Mouse (Mus musculus) granulocyte monocyte progenitor cell, adult 5-6 weeks (primary cell): ENCODE measurements around the gene Lypd3. TPM values are rescaled to one million over a fixed set of nuclear protein-coding genes. Genes with fewer than 3 reads are reported as not detected.
"Not testable (repeated sequence)": the region's sequence is repeated elsewhere in the genome, so short reads cannot be mapped to it uniquely, and the experiment has no call there.

Source experiments
- ATAC-seq: replicated peaks from 2 replicates; pipeline ENCODE4 v1.8.0; 2016; ENCODE audit warnings: mild to moderate bottlenecking, moderate TSS enrichment, inconsistent platforms; ENCODE audit not compliant: poor library complexity, severe bottlenecking
- total RNA-seq, 2 experiments: library from RNA; stranded (forward) in 1 of 2; stranded (reverse) in 1 of 2; fragments of 200-712, 200-1000 nt in 1 of 2; fragments of >200 nt in 1 of 2; fragmentation: Nextera tagmentation in 1 of 2; gene quantifications; 2 replicates each; pipeline ENCODE4 v1.2.3; 2014 to 2017

Gene Lypd3
- total RNA-seq, 2 experiments from 2014 or later, result not detected

DNA sequence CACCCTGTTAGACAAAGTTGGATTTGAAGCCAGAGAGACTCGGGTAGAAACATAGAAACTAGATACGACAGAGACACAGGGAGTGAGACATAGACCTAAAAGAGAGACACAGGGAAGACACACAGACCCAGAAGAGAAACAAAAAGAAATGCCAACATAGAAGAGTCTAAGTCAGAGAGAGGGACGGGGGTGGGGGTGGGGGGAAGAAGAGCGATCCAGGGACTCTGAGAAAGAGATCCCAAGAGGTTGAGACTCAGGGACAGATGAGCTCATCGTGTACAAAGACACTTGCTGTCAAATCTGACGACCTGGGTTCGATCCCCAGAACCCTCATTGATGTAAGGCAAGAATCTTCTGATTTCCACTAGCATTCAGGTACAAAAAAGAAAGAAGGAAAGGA lies 24.6 kb upstream of the Lypd3 start:
- no peak for ATAC-seq

DNA sequence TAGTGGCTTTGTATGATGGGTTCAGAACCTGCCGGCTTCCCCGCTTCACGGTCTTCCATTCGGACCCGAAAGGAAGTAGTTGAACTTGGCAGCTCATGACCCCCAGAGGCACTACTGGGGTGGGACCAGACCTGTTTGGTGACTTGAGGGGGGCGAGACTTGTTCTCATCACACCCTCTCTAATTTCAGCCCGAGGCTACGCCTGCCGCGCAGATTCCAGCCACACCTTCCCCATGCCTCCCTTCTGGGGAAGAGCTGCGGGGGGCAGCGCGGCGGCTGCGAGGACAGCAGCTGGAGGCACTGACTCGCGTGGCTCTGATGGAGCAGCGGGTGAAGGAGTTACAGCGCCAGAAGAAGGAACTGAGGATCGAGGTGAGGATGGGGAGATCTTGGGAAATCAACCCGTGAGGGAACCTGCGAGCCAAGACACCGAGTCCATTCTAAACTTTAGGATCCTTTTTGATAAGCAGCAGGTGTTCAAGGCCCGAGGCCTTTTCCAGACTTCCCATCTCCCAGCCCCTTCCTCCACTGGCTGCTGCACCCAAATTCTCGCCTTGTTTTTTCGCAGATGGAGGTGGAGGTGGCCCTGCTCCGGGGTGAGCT lies 23.9 kb upstream of the Lypd3 start:
- ATAC-seq, result 0 out of 2 replicates have a peak, but pooled peaks have one; percentile 4

GRCm38 (mm10) chr7:24614816-24615215 lies 21.5 kb upstream of the Lypd3 start:
- ATAC-seq, result no peak

DNA sequence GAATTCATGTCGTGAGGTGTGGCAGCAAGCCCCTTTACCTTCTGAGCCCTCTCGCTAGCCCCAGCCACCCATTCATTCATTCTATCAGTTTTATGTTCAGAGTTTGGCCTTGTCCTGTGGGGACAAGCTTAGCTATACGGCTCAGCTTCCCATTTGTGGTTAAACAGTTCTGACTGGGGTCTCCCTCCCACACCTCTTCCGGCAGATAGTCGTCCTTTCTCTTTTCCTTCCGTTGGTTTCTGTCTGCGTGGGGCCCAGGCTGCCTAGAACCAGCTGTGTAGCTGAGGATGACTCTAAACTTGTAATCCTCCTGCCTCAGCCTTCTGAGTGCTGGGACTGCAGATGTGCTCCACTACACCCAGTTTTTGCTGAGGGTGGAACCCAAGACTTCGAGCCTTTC lies 18.6 kb upstream of the Lypd3 start:
- peak; percentile 82 for ATAC-seq

- not testable (repeated sequence) for ATAC-seq
Observed at GRCm38 (mm10) chr7:24618374-24618773, 18.0 kb upstream of the Lypd3 start.

DNA sequence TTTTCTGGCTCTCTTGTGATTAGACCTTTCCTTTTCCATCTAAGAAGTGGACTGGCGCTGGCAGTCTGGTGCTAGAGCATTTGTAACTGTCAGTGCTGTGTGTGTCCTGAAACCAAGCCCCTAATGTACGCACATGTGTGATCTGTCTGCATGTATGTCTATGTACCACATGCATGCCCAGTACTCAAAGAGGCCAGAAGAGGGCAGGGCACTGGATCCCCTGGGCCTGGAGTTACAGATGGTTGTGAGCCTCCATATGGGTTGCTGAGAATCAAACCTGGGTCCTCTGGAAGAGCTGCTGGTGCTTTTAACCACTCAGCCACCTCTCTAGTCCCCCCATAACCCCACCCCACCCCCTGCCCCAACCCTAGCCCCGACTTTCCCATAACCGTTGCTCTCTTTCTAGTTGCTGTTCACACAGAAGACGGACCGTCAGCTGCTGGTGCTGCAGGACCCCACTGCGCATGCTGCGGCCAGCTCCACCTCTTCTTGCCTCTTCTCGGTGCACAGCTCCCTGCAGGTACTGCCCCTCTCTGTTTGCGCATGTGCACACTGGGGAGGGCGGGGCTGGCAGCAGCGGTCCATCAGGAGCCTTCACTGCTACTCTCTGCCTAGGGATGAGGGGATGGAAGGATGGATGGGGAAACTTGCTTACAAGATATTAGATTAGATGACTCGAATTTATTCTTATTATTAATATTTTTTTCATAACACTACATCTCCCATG lies 16.5 kb upstream of the Lypd3 start:
- ATAC-seq, result no peak

GRCm38 (mm10) chr7:24621193-24621592 lies 15.2 kb upstream of the Lypd3 start:
- no peak for ATAC-seq

GRCm38 (mm10) chr7:24622967-24623366 lies 13.4 kb upstream of the Lypd3 start:
- no peak for ATAC-seq

- peak; percentile 92 for ATAC-seq
Observed at GRCm38 (mm10) chr7:24628685-24629610, 7.4 kb upstream of the Lypd3 start.

GRCm38 (mm10) chr7:24629672-24630071 lies 6.7 kb upstream of the Lypd3 start:
- ATAC-seq, result no peak

GRCm38 (mm10) chr7:24630116-24630880 lies 6.1 kb upstream of the Lypd3 start:
- no peak for ATAC-seq

- peak; percentile 13; the same call in 1 of the 2 replicates for ATAC-seq
Observed at GRCm38 (mm10) chr7:24637046-24637445, 696 bp downstream of the Lypd3 start.

DNA sequence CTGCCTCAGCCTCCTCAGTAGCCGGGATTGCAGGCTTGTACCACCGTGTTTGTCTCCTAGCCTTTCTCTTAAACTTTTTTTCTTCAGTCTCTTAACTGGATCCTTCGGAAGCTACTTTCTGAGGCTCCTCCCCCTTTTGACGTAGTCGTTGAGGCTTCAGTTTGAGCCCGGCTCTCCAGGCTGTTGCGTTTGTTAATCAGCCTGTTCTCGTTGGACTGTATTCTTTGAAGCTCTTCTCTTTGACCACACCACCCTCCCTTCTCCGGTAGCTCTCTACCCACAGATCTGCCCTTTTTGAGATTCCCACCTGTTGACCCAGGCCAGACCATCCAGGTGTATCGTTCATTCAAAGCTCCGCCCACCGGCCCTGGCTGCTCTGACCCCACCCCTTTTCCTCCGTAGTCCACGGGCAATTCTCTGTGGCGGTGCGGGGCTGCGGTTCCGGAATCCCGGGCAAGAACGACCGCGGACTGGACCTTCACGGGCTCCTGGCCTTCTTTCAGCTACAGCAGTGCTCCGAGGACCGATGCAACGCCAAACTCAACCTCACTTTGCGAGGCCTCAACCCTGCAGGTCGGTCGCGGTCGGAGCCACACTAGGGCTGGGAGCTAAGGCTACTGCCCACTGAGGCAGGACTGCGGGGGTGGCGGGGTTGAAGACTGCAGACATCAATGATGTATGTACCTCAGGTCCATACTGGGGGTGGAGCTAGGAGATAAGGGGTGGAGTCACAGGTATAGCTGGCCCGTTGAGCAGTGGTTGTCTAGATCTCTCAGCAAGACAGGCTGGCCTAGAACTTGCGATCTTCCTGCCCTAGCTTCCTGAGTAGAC lies 1.9 kb downstream of the Lypd3 start:
- ATAC-seq, result peak; percentile 53

- no peak for ATAC-seq
Observed at GRCm38 (mm10) chr7:24640450-24640849, 4.1 kb downstream of the Lypd3 start.

- ATAC-seq, result peak; percentile 62
Observed at GRCm38 (mm10) chr7:24642491-24642890, 6.1 kb downstream of the Lypd3 start.

GRCm38 (mm10) chr7:24644492-24644891 lies 8.1 kb downstream of the Lypd3 start:
- no peak for ATAC-seq

DNA sequence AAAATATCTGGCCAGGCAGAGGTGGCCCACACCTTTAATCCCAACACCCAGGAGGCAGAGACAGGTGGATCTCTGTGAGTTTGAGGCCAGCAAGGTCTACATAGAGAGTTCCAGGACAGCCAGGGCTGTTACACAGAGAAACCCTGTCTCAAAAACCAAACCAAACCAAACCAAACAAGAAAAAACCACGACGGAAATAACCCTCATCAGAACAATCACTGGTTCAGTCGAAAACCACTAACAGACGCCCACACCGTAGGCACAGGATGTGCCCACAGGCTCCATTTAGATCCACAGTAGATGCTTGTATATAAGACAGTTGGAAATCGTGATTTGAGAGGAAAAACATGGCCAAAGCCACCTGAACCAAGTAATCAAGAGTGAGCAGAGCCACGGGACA lies 8.6 kb downstream of the Lypd3 start:
- ATAC-seq, result no peak

DNA sequence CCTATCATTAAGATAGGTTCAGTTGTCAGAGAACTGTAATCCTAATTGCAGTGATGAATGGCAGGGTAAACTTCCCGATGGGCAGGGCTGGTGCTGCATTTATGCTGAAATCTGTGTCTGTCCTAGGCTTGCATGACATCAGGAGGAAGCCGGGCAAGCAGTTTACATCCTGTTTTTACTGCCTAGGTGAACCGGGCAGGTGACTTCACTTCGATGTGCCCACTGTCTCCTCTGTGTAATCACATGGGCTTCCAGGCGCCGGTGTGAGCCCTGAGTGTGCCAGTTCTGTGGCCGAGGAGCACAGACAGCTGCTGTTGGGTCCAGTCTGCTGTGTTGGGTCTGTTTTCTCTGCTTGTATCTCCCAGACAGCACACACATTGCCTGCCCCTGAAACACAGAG lies 10.1 kb downstream of the Lypd3 start:
- no peak for ATAC-seq

DNA sequence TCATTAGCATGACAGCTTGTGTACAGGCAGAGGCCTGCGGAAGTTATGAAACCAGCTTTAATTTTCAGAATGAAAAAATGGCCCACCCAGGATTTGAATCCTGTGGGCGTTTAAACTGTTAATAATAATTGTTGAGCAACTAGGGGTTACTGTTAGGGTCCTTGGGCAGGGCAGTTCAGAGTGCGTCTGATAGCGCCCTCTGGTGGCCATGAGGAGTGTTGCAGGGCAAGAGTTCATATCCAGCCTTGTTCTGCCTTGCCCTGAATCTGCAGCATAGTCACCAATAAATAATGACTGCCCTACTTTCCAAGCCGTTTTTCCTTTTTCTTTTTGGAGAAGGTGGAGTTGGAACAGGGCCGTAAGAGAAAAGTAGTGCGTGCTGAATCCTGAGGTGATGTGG lies 17.3 kb downstream of the Lypd3 start:
- peak; percentile 97 for ATAC-seq
